Mouse (Mus musculus): ENCODE measurements around the gene Rtn3. TPM values are rescaled to one million over a fixed set of nuclear protein-coding genes. Genes with fewer than 3 reads are reported as not detected.
A peak's percentile ranks its signal among the peaks of the same experiment; 100 is the strongest.

Gene Rtn3
- polyA plus RNA-seq, 1 experiment from 2014 or later = 122 TPM

GRCm38 (mm10) chr19:7422656-7423027, 60.4 kb downstream of the Rtn3 start:
- Histone ChIP-seq H3K4me3 (ENCODE audit: low read depth, low read length) (peak overlapping the region; percentile 21), H3K4me1 (ENCODE audit: insufficient read depth, low read depth, low read length) (peaks cover 30% of the 10 kb centered on the region), H3K9me3 (ENCODE audit: low read length) (no peaks in the 10 kb centered on the region), H3K4me2 (replicated peaks; ENCODE audit: low read depth, low read length) (peak overlapping the region; percentile 65), H3K27me3 (replicated peaks; ENCODE audit: insufficient read depth, low read length) (no peaks in the 10 kb centered on the region), H3K36me3 (ENCODE audit: insufficient read depth, low read length) (no peaks in the 10 kb centered on the region), H3K27ac (ENCODE audit: low read length) (0 out of 2 replicates have a peak overlapping the region, but pooled peaks have one; percentile 32), H3K9ac (replicated peaks; ENCODE audit: low read depth) (no peak overlapping the region)
- DNase-seq (ENCODE audit: low spot score) = no peak
- TF ChIP-seq EP300 (IDR thresholded peaks at IDR 0.05) (no peak), CTCF (IDR thresholded peaks at IDR 0.05) (no peak)
- 25% methylated on average over 29 of the region's 35 CpGs for WGBS
- ATAC-seq = no peak

DNA sequence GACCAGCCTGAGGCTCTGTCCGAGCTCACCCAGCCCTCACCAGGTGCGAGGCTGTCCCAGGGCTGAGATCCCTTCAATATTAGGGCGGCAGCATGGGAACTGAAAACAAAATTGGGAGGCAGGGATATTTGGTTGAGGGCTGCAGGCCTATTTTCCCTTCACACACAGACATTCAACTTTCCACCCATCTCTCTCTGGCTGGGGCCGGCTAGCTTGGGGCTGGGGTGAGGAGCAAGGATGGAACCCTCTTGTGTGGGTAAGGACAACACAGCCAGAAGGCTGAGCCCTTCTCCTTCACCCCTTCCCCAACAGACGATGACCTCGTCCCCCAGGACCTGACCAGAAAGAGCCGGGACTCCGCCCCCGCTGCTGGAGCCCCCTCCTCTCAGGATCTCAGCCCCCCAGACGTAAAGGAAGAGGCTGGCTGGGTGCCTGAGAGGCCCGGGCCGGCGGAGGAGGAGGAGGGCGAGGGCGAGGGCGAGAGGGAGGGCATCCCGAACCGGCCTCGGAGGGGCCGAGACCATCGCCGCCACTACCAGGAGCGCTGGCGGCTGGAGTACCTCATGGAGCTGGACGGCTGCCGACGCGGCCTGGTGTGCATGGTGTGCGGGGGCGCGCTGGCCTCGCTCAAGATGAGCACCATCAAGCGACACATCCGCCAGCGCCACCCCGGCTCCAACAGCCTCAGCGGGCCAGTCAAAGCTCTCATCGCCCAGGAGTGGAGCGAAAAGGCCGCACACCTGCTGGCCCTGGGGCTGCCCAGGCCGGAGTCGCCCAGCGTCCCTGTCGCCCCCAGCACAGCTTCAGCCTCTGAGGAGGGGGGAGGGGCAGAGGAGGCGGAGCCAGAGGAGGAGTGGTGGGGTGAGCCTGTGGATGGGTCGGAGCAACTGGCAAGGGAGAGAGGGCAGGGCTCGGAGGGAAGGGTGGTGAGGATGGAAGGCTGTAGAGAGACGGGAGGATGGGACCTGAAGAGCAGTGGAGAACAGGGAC, 61.2 kb downstream of the Rtn3 start:
- Histone ChIP-seq H3K4me1 (ENCODE audit: insufficient read depth, low read depth, low read length) (peaks cover 30% of the 10 kb centered on the region), H3K36me3 (ENCODE audit: insufficient read depth, low read length) (no peaks in the 10 kb centered on the region), H3K9ac (replicated peaks; ENCODE audit: low read depth) (no peak overlapping the region), H3K4me3 (ENCODE audit: low read depth, low read length) (peak overlapping the region; percentile 21; the same call in 1 of the 2 replicates), H3K9me3 (ENCODE audit: low read length) (no peaks in the 10 kb centered on the region), H3K4me2 (replicated peaks; ENCODE audit: low read depth, low read length) (peak overlapping the region; percentile 65), H3K27ac (ENCODE audit: low read length) (no peak overlapping the region), H3K27me3 (replicated peaks; ENCODE audit: insufficient read depth, low read length) (no peaks in the 10 kb centered on the region)
- 29% methylated on average over 48 of the region's 48 CpGs for WGBS
- ATAC-seq = peak; percentile 2; the same call in 1 of the 2 replicates
- DNase-seq (ENCODE audit: low spot score) = peak; percentile 58
- no peak for TF ChIP-seq EP300 (IDR thresholded peaks at IDR 0.05)
- TF ChIP-seq CTCF (IDR thresholded peaks at IDR 0.05) = no peak

DNA sequence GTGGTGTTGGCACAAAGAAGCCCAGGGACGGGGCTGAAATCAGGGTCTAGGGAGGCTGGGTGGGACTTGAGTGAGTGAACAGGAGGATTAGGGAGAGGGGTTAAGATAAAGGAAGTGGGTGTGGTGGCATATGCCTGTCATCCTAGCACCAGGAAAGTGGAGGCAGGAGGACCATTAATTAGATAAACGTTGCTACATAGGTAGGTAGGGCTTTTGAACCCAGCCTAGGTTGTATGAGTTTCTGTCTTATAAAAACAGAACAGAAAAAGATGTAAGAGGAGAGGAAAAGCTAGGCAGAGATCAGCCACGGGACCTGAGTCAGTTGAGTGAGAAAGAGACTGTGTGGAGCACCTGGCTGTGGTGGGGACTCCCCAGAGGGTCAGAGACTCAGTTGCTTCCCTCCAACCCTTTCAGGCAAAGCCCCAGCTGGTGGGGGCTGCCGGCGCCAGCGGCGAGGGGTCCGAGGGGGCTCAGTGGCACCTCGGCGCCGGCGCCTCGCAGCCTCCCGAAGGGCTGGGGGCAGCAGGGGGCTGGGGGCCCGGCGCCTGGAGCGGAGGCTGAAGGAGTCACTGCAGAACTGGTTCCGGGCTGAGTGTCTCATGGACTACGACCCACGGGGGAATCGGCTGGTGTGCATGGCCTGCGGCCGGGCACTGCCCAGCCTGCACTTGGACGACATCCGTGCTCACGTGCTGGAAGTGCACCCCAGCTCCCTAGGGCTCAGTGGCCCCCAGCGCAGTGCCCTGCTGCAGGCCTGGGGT, 62.1 kb downstream of the Rtn3 start:
- TF ChIP-seq EP300 (IDR thresholded peaks at IDR 0.05) = no peak
- no peak for TF ChIP-seq CTCF (IDR thresholded peaks at IDR 0.05)
- H3K27me3 ChIP-seq (replicated peaks; ENCODE audit: insufficient read depth, low read length) = no peaks in the 10 kb centered on the region
- no peak overlapping the region for H3K9ac ChIP-seq (replicated peaks; ENCODE audit: low read depth)
- no peaks in the 10 kb centered on the region for H3K36me3 ChIP-seq (ENCODE audit: insufficient read depth, low read length)
- H3K4me3 ChIP-seq (ENCODE audit: low read depth, low read length) = no peak overlapping the region
- WGBS = 73% methylated on average over 24 of the region's 27 CpGs
- peaks cover 30% of the 10 kb centered on the region for H3K4me1 ChIP-seq (ENCODE audit: insufficient read depth, low read depth, low read length)
- H3K4me2 ChIP-seq (replicated peaks; ENCODE audit: low read depth, low read length) = no peak overlapping the region
- no peaks in the 10 kb centered on the region for H3K9me3 ChIP-seq (ENCODE audit: low read length)
- no peak overlapping the region for H3K27ac ChIP-seq (ENCODE audit: low read length)
- DNase-seq (ENCODE audit: low spot score) (no peak), ATAC-seq (no peak)

DNA sequence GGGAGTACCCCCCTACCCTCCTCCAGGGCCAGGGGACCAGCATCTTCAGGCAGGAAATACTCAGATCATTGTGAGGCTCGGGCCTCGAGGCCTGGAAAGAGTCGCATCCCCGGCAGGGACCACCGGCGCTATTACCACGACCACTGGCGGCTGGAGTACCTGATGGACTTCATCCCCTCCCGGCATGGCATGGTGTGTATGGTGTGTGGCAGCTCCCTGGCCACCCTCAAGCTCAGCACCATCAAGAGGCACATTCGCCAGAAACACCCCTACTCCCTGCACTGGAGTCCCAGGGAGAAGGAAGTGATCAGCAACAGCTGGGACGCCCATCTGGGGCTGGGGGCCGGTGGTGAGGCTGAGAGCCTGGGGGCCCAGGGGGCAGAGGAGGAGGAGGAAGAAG, 63.0 kb downstream of the Rtn3 start:
- Histone ChIP-seq H3K4me2 (replicated peaks; ENCODE audit: low read depth, low read length) (no peak overlapping the region), H3K27me3 (replicated peaks; ENCODE audit: insufficient read depth, low read length) (no peaks in the 10 kb centered on the region), H3K27ac (ENCODE audit: low read length) (no peak overlapping the region), H3K36me3 (ENCODE audit: insufficient read depth, low read length) (no peaks in the 10 kb centered on the region), H3K4me1 (ENCODE audit: insufficient read depth, low read depth, low read length) (peaks cover 30% of the 10 kb centered on the region), H3K9me3 (ENCODE audit: low read length) (no peaks in the 10 kb centered on the region), H3K9ac (replicated peaks; ENCODE audit: low read depth) (no peak overlapping the region), H3K4me3 (ENCODE audit: low read depth, low read length) (no peak overlapping the region)
- DNase-seq (ENCODE audit: low spot score) (no peak), ATAC-seq (no peak)
- no peak for TF ChIP-seq EP300 (IDR thresholded peaks at IDR 0.05)
- TF ChIP-seq CTCF (IDR thresholded peaks at IDR 0.05) = no peak
- 71% methylated on average over 12 of the region's 12 CpGs for WGBS

DNA sequence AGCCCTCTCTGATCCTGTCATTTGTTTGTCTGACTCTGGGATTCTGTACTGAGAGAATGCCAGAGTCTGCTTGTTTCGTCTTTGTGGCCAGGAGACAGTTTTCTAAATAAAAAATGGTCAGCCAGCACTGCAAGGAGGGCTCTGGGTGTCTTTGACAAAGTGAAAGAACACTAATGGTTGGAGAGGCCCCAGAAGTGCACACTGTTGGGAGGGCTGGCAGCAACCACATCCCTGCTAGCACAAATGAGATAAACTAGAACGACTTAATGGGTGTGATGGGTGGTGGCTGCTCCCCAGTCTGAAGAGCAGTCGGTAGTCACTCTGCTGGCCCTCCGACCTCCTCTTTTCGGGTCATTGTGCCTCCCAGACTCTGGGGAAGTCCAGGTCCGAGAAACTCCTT, 63.9 kb downstream of the Rtn3 start:
- H3K4me2 ChIP-seq (replicated peaks; ENCODE audit: low read depth, low read length) = peak overlapping the region; percentile 98
- no peak for DNase-seq (ENCODE audit: low spot score)
- 38% methylated on average over 6 of the region's 6 CpGs for WGBS
- peaks cover 30% of the 10 kb centered on the region for H3K4me1 ChIP-seq (ENCODE audit: insufficient read depth, low read depth, low read length)
- H3K9me3 ChIP-seq (ENCODE audit: low read length) = no peaks in the 10 kb centered on the region
- no peak overlapping the region for H3K27ac ChIP-seq (ENCODE audit: low read length)
- TF ChIP-seq CTCF (IDR thresholded peaks at IDR 0.05) (no peak), EP300 (IDR thresholded peaks at IDR 0.05) (no peak)
- no peaks in the 10 kb centered on the region for H3K36me3 ChIP-seq (ENCODE audit: insufficient read depth, low read length)
- peak overlapping the region; percentile 74; the same call in 1 of the 2 replicates for H3K4me3 ChIP-seq (ENCODE audit: low read depth, low read length)
- H3K27me3 ChIP-seq (replicated peaks; ENCODE audit: insufficient read depth, low read length) = no peaks in the 10 kb centered on the region
- 0 out of 2 replicates have a peak overlapping the region, but pooled peaks have one; percentile 54 for H3K9ac ChIP-seq (replicated peaks; ENCODE audit: low read depth)
- no peak for ATAC-seq

Data from lung, postnatal 0 days (tissue).